Mouse (Mus musculus) stomach, embryonic 14.5 days (tissue): ENCODE data around the gene Tram1l1. TPM values are rescaled to one million over a fixed set of nuclear protein-coding genes. Genes with fewer than 3 reads are reported as not detected.
"Not testable (repeated sequence)": the region's sequence is repeated elsewhere in the genome, so short reads cannot be mapped to it uniquely, and the experiment has no call there.

Source experiments
- ATAC-seq: fragments of 200-750 bp; cut with Nextera tagmentation; 2 replicates; pipeline ENCODE4 v1.8.0; 2017; ENCODE audit warnings: low read depth, moderate TSS enrichment; ENCODE audit not compliant: insufficient number of reproducible peaks, insufficient read depth, low FRiP score
- H3K27ac ChIP-seq: fragments of 300-500 bp; sonication (generic); 2 replicates; pipeline ENCODE4 v1.5.1; 2014; ENCODE audit warnings: mild to moderate bottlenecking, low read length, moderate library complexity, mixed read lengths
- H3K27me3 ChIP-seq: fragments of 300-500 bp; sonication (generic); 2 replicates; pipeline ENCODE4 v1.6.1; 2014; ENCODE audit warnings: low read length, control low read depth, mixed read lengths; ENCODE audit not compliant: control insufficient read depth, insufficient read depth
- H3K36me3 ChIP-seq: fragments of 300-500 bp; sonication (generic); 2 replicates; pipeline ENCODE4 v1.6.1; 2014; ENCODE audit warnings: mild to moderate bottlenecking, control low read depth, low read length, moderate library complexity, mixed read lengths; ENCODE audit not compliant: control insufficient read depth, insufficient read depth
- H3K4me1 ChIP-seq: fragments of 300-500 bp; sonication (generic); 2 replicates; pipeline ENCODE4 v1.6.1; 2014; ENCODE audit warnings: low read length, control low read depth, mixed read lengths; ENCODE audit not compliant: control insufficient read depth, insufficient read depth
- H3K4me2 ChIP-seq: fragments of 300-500 bp; sonication (generic); replicated peaks from 2 replicates; pipeline ENCODE4 v1.6.1; 2014; ENCODE audit warnings: low read depth, low read length, control low read depth
- H3K4me3 ChIP-seq: fragments of 300-500 bp; sonication (generic); 2 replicates; pipeline ENCODE4 v1.5.1; 2014; ENCODE audit warnings: low read depth, low read length, control low read depth
- H3K9ac ChIP-seq: fragments of 300-500 bp; sonication (generic); replicated peaks from 2 replicates; pipeline ENCODE4 v1.6.1; 2014; ENCODE audit warnings: low read depth, mild to moderate bottlenecking, control low read depth, low read length, moderate library complexity, mixed read lengths
- H3K9me3 ChIP-seq: fragments of 300-500 bp; sonication (generic); 2 replicates; pipeline ENCODE4 v1.6.1; 2016; ENCODE audit warnings: low read depth, low read length, control low read depth; ENCODE audit not compliant: control insufficient read depth
- WGBS: fragments of 180-500 bp; shearing (Covaris S2); extraction: QIAGEN DNeasy Blood & Tissue Kit; methylation state at CpG from one replicate; pipeline ENCODE4 v1.1.7; 2014; 5-methylcytosine and 5-hydroxymethylcytosine counted together
- polyA plus RNA-seq: library from polyadenylated mRNA; unstranded; fragments of >200 nt; fragmentation: Nextera tagmentation; extraction: Ambion mirVana; gene quantifications from 2 replicates; pipeline ENCODE4 v1.2.1, GENCODE M21; 2014

Tram1l1 gene
- polyA plus RNA-seq: 12.5 and 12.6 TPM in 2 replicates

GRCm38 (mm10) chr3:124320821-124321576 is at the start of gene Tram1l1:
Gene Tram1l1, plus strand, starts transcription at chr3:124320855.
- 2% methylated on average over 51 of the region's 53 CpGs for WGBS
- Histone ChIP-seq H3K4me2 (peak within 1 kb of the TSS; percentile 79), H3K27ac (no peak within 1 kb of the TSS), H3K27me3 (no peaks in the 10 kb centered on the region), H3K9ac (peak within 1 kb of the TSS; percentile 19), H3K9me3 (no peaks in the 10 kb centered on the region), H3K4me1 (no peaks in the 10 kb centered on the region), H3K4me3 (peak within 1 kb of the TSS; percentile 52), H3K36me3 (no peaks in the 10 kb centered on the region)
- peak; percentile 84 for ATAC-seq

- H3K9me3 ChIP-seq: no peaks in the 10 kb centered on the region
- H3K36me3 ChIP-seq: no peaks in the 10 kb centered on the region
- no peak overlapping the region for H3K4me3 ChIP-seq
- no peak overlapping the region for H3K4me2 ChIP-seq
- ATAC-seq: no peak
- H3K27ac ChIP-seq: no peak overlapping the region
- WGBS: 75% methylated on average over 4 of the region's 4 CpGs
- no peak overlapping the region for H3K9ac ChIP-seq
- H3K4me1 ChIP-seq: no peaks in the 10 kb centered on the region
- no peaks in the 10 kb centered on the region for H3K27me3 ChIP-seq
Observed at GRCm38 (mm10) chr3:124271229-124271628, 49.4 kb upstream of the Tram1l1 start.

GRCm38 (mm10) chr3:124271668-124272067 is 49.0 kb upstream of the Tram1l1 start:
- H3K9me3 ChIP-seq: no peaks in the 10 kb centered on the region
- no peaks in the 10 kb centered on the region for H3K36me3 ChIP-seq
- no peaks in the 10 kb centered on the region for H3K4me1 ChIP-seq
- no peak overlapping the region for H3K4me3 ChIP-seq
- no peak overlapping the region for H3K4me2 ChIP-seq
- no peak overlapping the region for H3K27ac ChIP-seq
- no peak for ATAC-seq
- no peaks in the 10 kb centered on the region for H3K27me3 ChIP-seq
- H3K9ac ChIP-seq: no peak overlapping the region
- 82% methylated on average over 3 of the region's 3 CpGs for WGBS

DNA sequence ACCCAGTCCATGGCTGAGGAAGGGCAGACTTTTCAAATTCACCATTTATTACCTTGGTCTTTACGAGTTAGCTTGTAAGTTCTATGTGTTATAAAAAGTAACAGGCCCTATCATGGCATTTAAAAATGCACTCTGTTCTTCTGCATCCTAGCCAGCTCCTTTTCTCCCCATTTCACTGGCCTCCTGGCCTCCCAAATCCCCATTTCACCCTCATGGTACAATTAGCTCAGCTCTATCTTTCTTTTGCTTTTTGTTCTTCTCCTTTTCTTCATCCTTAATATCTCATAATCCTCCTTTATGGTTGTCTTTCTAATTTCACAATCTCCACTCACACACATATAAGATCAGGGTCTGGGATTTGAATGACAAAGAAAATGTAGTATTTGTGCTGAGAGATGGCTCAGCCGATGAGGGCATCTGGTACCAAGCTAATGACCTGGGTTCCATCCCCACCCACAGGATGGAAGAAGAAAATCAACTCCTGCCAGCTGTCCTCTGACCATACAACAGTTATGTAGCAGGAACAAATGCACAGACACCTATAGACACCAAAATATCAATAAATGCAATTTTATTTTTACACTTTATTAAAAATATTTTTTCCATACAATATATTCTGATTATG is 48.1 kb upstream of the Tram1l1 start:
- WGBS: 65% methylated on average over 2 of the region's 2 CpGs
- no peak overlapping the region for H3K4me2 ChIP-seq
- H3K27ac ChIP-seq: no peak overlapping the region
- H3K9me3 ChIP-seq: no peaks in the 10 kb centered on the region
- no peaks in the 10 kb centered on the region for H3K27me3 ChIP-seq
- no peaks in the 10 kb centered on the region for H3K4me1 ChIP-seq
- H3K9ac ChIP-seq: no peak overlapping the region
- no peaks in the 10 kb centered on the region for H3K36me3 ChIP-seq
- no peak for ATAC-seq
- H3K4me3 ChIP-seq: no peak overlapping the region

- H3K9ac ChIP-seq, H3K36me3 ChIP-seq, H3K4me1 ChIP-seq, ATAC-seq, H3K27ac ChIP-seq, H3K4me2 ChIP-seq, H3K27me3 ChIP-seq, H3K9me3 ChIP-seq, H3K4me3 ChIP-seq: not testable (repeated sequence)
- 11% methylated on average over 13 of the region's 13 CpGs for WGBS
Observed at GRCm38 (mm10) chr3:124274928-124275609, 45.6 kb upstream of the Tram1l1 start.

DNA sequence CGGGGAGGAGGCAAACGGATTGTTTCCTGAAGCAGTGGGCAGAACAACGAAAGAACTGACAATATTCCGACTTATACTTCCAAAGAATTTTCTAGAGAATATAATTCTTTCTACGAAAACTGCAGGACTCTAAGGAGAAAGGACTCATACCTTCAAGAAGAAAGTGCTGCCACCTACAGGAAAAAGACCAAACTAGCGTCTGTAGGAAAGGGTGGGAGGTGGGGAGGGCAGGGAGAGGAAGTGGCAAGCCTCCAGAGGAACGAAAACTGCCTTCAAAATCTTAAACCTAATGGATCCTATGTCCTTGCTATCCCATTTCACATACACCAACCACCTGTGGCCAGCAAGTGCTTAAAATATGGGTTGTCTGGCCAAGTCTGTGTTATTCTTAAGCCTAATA is 31.7 kb upstream of the Tram1l1 start:
- not testable (repeated sequence) for ATAC-seq, H3K36me3 ChIP-seq, H3K4me1 ChIP-seq, H3K4me3 ChIP-seq, H3K9ac ChIP-seq, H3K4me2 ChIP-seq, H3K9me3 ChIP-seq, H3K27ac ChIP-seq, H3K27me3 ChIP-seq
- 46% methylated on average over 7 of the region's 7 CpGs for WGBS

DNA sequence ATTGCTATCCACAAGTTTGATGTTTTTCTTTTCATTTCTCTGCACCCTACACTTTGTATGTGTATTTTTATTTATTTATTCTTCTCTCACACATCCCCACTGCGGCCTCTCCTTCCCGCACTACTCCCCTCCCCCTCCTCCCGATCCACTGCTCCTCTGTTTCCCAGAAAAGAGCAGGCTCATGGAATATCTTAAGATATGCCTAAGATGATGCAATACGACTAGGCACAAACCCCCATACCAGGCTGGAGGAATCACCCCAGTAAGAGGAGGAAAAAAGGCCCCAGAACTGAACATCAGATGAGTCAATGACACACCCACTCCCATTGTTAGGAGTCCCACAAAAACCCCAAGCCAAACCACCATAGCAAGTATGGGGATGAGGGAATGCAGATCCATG is 1.4 kb upstream of the Tram1l1 start:
- WGBS: 76% methylated on average over 4 of the region's 4 CpGs
- ATAC-seq: no peak
- H3K9me3 ChIP-seq: no peaks in the 10 kb centered on the region
- H3K4me1 ChIP-seq: no peaks in the 10 kb centered on the region
- H3K27me3 ChIP-seq: no peaks in the 10 kb centered on the region
- no peak overlapping the region for H3K4me3 ChIP-seq
- H3K36me3 ChIP-seq: no peaks in the 10 kb centered on the region
- no peak overlapping the region for H3K27ac ChIP-seq
- no peak overlapping the region for H3K9ac ChIP-seq
- no peak overlapping the region for H3K4me2 ChIP-seq

- 9% methylated on average over 2 of the region's 2 CpGs for WGBS
- Histone ChIP-seq H3K9ac (peak overlapping the region; percentile 19; the same call in 1 of the 2 replicates), H3K4me2 (peak overlapping the region; percentile 79), H3K27me3 (no peaks in the 10 kb centered on the region), H3K4me3 (peak overlapping the region; percentile 52), H3K9me3 (no peaks in the 10 kb centered on the region), H3K36me3 (no peaks in the 10 kb centered on the region), H3K4me1 (no peaks in the 10 kb centered on the region), H3K27ac (no peak overlapping the region)
- ATAC-seq: no peak; the same call in 1 of the 2 replicates
Observed at GRCm38 (mm10) chr3:124320398-124320797, 257 bp upstream of the Tram1l1 start.
